Mouse (Mus musculus) stomach, postnatal 0 days (tissue): ENCODE data around the gene 1810010H24Rik.

ENCODE experiments used
- CTCF ChIP-seq: IDR thresholded peaks from 2 replicates; pipeline ENCODE4 v1.5.1; 2016; ENCODE audit warnings: antibody characterized with exemption, low read depth, mild to moderate bottlenecking, moderate library complexity
- EP300 ChIP-seq: optimal IDR thresholded peaks from 2 replicates; pipeline ENCODE3; 2016; ENCODE audit warnings: antibody characterized with exemption

- TF ChIP-seq CTCF = no peak
- no peak for TF ChIP-seq EP300
These were observed 20.1 kb downstream of the 1810010H24Rik start for GRCm38 (mm10) chr11:107045546-107045945.
